Mouse (Mus musculus): Measurements from ENCODE around the gene Otop2. TPM values are rescaled to one million over a fixed set of nuclear protein-coding genes. Genes with fewer than 3 reads are reported as not detected.

Gene Otop2
- polyA plus RNA-seq, 1 experiment, result not detected

DNA sequence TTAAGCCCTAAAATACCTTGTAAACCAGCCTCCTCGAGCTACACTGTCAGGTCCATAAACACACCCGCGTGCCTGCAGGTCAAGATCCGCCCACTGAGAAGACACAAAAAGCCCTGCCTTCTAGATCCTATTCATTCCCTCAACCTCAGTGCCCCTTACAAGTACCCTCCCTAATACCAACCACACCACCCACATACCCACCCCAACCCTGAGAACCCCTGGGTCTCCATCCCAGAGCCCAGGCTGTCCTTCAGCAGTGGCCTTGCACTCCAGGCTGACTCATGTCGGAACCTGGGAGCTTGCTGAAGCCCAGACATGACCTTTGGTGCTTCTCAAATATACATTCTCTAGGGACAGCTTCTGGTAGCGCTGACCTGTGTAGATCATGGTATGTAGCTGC lies 32.2 kb upstream of the Otop2 start:
- H3K4me1 ChIP-seq (ENCODE audit: control insufficient read depth, insufficient read depth, low read length), result peaks cover 18% of the 10 kb centered on the region
- no peak overlapping the region for H3K27ac ChIP-seq (ENCODE audit: insufficient read depth, low read depth, low read length)
- no peak overlapping the region for H3K4me3 ChIP-seq (ENCODE audit: insufficient read depth, low read length)
- TF ChIP-seq POLR2A (IDR thresholded peaks at IDR 0.05; ENCODE audit: borderline replicate concordance, low read depth, low read length) (no peak), CTCF (IDR thresholded peaks at IDR 0.05; ENCODE audit: low read depth, low read length) (no peak)

DNA sequence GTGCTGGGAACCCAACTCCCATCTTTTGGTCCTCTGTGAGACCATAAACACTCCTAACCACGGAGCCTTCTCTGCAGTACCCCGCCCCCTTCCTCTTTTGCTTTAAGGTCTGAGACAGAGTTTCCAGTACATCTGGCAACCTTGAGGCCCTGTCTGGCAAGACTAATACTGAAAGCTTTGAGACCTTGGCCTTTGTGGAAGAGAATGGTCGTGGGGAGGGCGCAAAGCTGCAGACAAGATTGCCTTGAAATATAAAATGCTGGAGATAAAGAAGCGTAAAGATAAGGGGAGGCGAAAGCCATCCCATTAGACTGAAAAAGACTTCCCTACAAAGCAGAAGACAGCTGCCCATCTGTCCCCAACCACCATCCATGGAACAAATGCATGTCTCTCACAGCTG lies 31.5 kb upstream of the Otop2 start:
- H3K4me1 ChIP-seq (ENCODE audit: control insufficient read depth, insufficient read depth, low read length), result peaks cover 24% of the 10 kb centered on the region
- H3K27ac ChIP-seq (ENCODE audit: insufficient read depth, low read depth, low read length), result no peak overlapping the region
- no peak overlapping the region for H3K4me3 ChIP-seq (ENCODE audit: insufficient read depth, low read length)
- no peak for TF ChIP-seq POLR2A (IDR thresholded peaks at IDR 0.05; ENCODE audit: borderline replicate concordance, low read depth, low read length)
- TF ChIP-seq CTCF (IDR thresholded peaks at IDR 0.05; ENCODE audit: low read depth, low read length), result no peak

DNA sequence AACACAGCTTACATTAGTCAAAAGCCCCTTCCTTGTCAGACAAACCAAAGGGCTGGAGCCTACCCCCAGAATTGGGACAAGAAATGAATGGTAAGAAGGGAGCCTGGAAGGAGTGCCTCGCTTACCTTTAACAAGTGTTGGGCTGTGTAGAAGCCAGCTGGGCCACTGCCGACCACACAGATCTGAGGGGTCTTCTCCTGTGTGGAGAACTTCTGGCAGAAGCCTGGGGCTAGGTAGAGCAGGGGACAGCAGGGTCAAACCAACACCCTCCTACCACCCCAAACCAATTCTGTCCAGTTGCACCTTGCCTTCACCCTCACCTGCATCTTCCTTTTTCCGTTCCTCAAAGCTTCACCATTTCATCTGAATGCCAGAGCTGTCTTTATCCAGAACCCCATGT lies 31.0 kb upstream of the Otop2 start:
- H3K27ac ChIP-seq (ENCODE audit: insufficient read depth, low read depth, low read length), result no peak overlapping the region
- peak overlapping the region; percentile 80 for H3K4me3 ChIP-seq (ENCODE audit: insufficient read depth, low read length)
- peaks cover 24% of the 10 kb centered on the region for H3K4me1 ChIP-seq (ENCODE audit: control insufficient read depth, insufficient read depth, low read length)
- TF ChIP-seq POLR2A (IDR thresholded peaks at IDR 0.05; ENCODE audit: borderline replicate concordance, low read depth, low read length) (no peak), CTCF (IDR thresholded peaks at IDR 0.05; ENCODE audit: low read depth, low read length) (no peak)

DNA sequence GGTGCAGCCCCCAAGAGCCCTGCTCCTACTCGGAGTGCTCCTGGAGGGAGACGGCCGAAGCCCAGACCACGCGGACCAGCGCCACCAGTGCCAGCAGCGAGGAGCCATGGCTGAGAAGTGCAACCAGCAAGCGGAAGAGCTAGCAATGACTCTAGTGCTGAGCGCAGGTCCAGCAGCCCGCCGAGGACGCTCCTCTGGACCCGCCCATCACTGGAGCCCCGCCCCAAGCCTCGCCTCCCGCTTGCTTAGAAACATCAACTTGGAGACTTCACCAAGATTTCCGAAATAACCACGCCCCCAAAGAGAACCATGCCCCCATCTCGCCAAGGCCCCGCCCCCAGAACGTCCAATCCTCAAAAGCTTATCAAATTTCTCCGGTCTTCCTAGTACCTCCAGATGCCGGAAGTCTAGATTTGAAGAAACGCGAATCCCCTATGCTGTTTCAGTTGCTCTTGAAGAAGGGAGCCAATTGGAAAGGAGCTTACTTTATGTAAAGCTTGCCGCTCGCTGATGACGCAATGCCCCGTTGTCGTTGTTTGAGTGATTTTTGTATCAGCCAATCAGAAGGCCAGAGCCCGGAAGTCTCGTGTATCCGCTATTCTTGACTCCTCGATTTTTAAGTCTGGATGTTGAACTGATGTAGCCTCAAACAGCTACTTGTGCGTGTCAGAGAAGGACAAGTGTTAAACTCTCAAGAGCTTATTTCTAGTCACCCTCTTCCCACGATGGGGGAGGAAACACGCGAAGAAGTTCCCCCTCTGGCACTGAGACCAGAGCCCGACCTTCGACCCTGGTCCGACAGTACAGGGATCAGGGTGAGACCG lies 30.0 kb upstream of the Otop2 start, which contains the start of gene Fdxr:
Fdxr (minus strand) TSS at position 271 of the 824 bp plus-strand sequence.
- peak within 1 kb of the TSS; percentile 80 for H3K4me3 ChIP-seq (ENCODE audit: insufficient read depth, low read length)
- TF ChIP-seq CTCF (IDR thresholded peaks at IDR 0.05; ENCODE audit: low read depth, low read length) (no peak), POLR2A (IDR thresholded peaks at IDR 0.05; ENCODE audit: borderline replicate concordance, low read depth, low read length) (no peak; the same call in 1 of the 2 replicates)
- H3K4me1 ChIP-seq (ENCODE audit: control insufficient read depth, insufficient read depth, low read length), result peaks cover 24% of the 10 kb centered on the region
- H3K27ac ChIP-seq (ENCODE audit: insufficient read depth, low read depth, low read length), result peak within 1 kb of the TSS; percentile 78

DNA sequence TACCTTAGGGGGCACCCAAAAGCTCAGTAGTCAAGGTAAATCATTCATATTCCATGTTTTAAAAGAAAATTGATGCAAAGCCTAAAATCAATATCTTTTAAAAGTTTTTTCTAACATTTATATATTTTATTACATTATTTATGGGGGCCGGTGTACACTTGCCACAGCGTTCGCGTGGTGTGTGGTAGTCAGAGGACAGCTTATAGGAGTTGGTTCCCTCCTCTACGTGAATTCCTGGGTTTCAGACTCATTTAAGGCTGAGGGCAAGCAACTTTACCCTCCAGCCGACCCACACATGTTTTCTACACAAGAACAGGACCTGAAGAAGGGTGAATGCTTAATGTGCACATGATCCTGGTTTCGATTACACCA lies 29.4 kb upstream of the Otop2 start:
- TF ChIP-seq CTCF (IDR thresholded peaks at IDR 0.05; ENCODE audit: low read depth, low read length), result no peak
- no peak for TF ChIP-seq POLR2A (IDR thresholded peaks at IDR 0.05; ENCODE audit: borderline replicate concordance, low read depth, low read length)
- Histone ChIP-seq H3K4me3 (ENCODE audit: insufficient read depth, low read length) (peak overlapping the region; percentile 78), H3K4me1 (ENCODE audit: control insufficient read depth, insufficient read depth, low read length) (peaks cover 24% of the 10 kb centered on the region), H3K27ac (ENCODE audit: insufficient read depth, low read depth, low read length) (peak overlapping the region; percentile 78)

DNA sequence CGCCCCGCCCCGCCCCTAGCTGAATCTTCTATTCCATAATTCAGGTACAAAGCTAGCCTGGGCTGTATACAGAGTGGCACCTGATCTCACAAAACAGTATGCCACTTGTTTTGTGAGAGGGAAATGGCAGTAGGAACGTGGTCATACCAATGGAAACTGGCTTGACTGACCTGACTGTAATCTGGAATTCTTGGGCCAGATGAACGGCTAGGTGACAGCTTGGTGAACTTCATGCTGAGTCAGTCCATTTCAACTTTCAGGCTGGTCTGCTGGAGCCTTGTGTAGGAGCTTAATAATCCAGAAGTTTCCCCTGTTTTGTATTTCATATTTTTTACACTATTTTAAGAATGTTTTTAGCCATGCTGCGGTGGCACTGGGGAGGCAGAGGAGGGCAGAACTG lies 28.8 kb upstream of the Otop2 start:
- H3K4me1 ChIP-seq (ENCODE audit: control insufficient read depth, insufficient read depth, low read length), result peaks cover 24% of the 10 kb centered on the region
- no peak overlapping the region for H3K4me3 ChIP-seq (ENCODE audit: insufficient read depth, low read length)
- no peak for TF ChIP-seq POLR2A (IDR thresholded peaks at IDR 0.05; ENCODE audit: borderline replicate concordance, low read depth, low read length)
- TF ChIP-seq CTCF (IDR thresholded peaks at IDR 0.05; ENCODE audit: low read depth, low read length), result no peak
- H3K27ac ChIP-seq (ENCODE audit: insufficient read depth, low read depth, low read length), result no peak overlapping the region; the same call in 1 of the 2 replicates

DNA sequence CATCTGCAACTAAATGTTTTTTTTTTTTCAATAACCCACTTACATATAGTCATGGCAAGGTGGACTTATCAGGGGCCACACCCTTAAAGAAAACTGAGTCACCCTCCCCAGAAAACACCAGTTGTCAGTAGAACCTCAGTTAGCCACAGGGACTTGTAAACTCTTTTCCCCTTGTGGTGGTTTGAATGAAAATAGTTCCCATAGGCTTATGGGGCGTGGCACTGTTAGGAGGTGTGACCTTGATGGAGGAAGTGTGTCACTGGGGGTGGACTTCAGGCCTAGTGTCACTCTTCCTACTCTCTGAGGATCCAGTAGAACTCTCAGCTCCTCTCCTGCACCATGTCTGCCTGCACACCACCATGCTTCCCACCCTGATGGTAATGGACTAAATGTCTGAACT lies 27.2 kb upstream of the Otop2 start:
- Histone ChIP-seq H3K27ac (ENCODE audit: insufficient read depth, low read depth, low read length) (peak overlapping the region; percentile 11; the same call in 1 of the 2 replicates), H3K4me3 (ENCODE audit: insufficient read depth, low read length) (peak overlapping the region; percentile 3; the same call in 1 of the 2 replicates), H3K4me1 (ENCODE audit: control insufficient read depth, insufficient read depth, low read length) (peaks cover 26% of the 10 kb centered on the region)
- TF ChIP-seq CTCF (IDR thresholded peaks at IDR 0.05; ENCODE audit: low read depth, low read length) (no peak), POLR2A (IDR thresholded peaks at IDR 0.05; ENCODE audit: borderline replicate concordance, low read depth, low read length) (no peak)

DNA sequence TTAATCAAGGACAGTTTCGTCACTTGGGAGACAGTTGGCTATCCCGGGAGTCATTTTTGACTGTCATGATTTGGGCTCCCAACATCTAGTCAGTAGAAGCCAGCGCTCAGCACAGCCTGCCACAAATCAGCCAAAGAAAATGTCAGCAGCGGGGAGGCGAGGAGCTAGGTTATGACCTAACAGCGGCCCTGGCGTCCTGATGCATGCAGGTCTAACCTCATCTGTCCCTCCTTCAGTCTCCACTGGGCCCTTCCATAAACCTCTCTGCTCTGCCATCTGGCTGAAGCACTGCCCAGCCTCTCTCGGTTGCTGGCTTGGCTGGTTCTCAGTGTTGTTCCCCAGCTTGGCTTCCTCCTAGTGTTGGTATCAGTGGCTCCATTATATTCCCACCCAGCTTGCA lies 24.7 kb upstream of the Otop2 start:
- H3K4me3 ChIP-seq (ENCODE audit: insufficient read depth, low read length), result no peak overlapping the region
- H3K4me1 ChIP-seq (ENCODE audit: control insufficient read depth, insufficient read depth, low read length), result peaks cover 26% of the 10 kb centered on the region
- TF ChIP-seq CTCF (IDR thresholded peaks at IDR 0.05; ENCODE audit: low read depth, low read length) (no peak), POLR2A (IDR thresholded peaks at IDR 0.05; ENCODE audit: borderline replicate concordance, low read depth, low read length) (no peak)

DNA sequence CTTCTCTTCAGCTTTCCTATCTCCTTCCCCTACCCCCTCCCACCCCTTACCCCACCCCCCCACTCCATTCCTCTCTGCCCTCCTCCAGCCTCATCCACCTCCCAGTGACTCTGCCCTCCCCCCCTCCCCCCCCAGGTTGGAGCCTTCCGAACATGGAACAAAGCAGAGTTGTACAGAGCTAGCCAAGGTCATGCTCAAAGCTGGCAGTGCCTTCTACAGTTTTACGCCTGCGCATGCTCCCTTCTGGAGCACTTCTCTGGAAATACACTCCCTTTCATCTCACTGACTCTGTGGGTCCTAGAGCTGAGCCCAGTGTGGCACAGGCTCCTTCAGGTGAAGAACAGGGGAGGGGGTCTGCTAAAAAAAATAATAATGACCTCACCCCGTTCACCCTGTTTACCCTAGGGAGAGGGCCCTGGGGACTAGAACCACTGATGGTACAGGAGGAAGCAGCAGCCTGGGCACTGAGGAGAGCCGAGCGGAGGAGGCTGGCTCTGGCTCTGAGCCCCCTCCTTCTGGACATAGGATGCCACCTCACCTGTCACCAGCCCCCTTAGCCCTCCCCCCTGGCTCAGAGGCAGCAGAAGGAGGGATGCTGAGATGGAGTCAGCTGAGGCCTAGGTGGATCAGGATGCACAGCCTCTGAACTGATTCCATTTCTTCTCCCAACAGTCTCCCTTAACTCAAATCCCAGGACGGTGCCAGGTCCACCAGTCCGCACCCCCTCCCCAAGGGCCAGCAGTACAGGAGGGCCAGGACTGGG lies 24.1 kb upstream of the Otop2 start:
- H3K27ac ChIP-seq (ENCODE audit: insufficient read depth, low read depth, low read length), result no peak overlapping the region
- peaks cover 26% of the 10 kb centered on the region for H3K4me1 ChIP-seq (ENCODE audit: control insufficient read depth, insufficient read depth, low read length)
- no peak overlapping the region for H3K4me3 ChIP-seq (ENCODE audit: insufficient read depth, low read length)
- no peak for TF ChIP-seq POLR2A (IDR thresholded peaks at IDR 0.05; ENCODE audit: borderline replicate concordance, low read depth, low read length)
- no peak for TF ChIP-seq CTCF (IDR thresholded peaks at IDR 0.05; ENCODE audit: low read depth, low read length)

More for the DNA sequence above, 24.7 kb upstream of the Otop2 start:
- no peak overlapping the region for H3K27ac ChIP-seq (ENCODE audit: insufficient read depth, low read depth, low read length)

DNA sequence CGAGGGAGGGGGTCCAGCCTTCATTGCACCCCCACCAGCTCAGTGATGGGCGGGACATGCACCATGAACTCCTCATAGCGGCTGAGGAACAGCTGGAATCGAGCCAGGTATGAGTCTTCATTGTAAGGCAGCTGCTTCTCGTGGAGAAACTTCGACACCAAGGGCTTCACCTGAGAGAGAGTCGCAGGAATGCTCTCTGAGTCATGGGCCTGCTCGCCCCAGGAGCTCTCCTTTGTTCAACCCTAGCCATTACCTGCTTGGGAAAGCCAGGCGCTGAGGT lies 23.5 kb upstream of the Otop2 start:
- Histone ChIP-seq H3K27ac (ENCODE audit: insufficient read depth, low read depth, low read length) (no peak overlapping the region), H3K4me1 (ENCODE audit: control insufficient read depth, insufficient read depth, low read length) (peaks cover 22% of the 10 kb centered on the region), H3K4me3 (ENCODE audit: insufficient read depth, low read length) (no peak overlapping the region)
- TF ChIP-seq POLR2A (IDR thresholded peaks at IDR 0.05; ENCODE audit: borderline replicate concordance, low read depth, low read length) (no peak), CTCF (IDR thresholded peaks at IDR 0.05; ENCODE audit: low read depth, low read length) (no peak)

Measured in bone marrow macrophage, adult 2 months (primary cell).